Mouse (Mus musculus): ENCODE measurements around the gene Foxp4. TPM values are rescaled to one million over a fixed set of nuclear protein-coding genes. Genes with fewer than 3 reads are reported as not detected.

Foxp4 gene
- total and polyA plus RNA-seq, 3 experiments, result 3.3 to 41.7 (median 9.9) TPM

DNA sequence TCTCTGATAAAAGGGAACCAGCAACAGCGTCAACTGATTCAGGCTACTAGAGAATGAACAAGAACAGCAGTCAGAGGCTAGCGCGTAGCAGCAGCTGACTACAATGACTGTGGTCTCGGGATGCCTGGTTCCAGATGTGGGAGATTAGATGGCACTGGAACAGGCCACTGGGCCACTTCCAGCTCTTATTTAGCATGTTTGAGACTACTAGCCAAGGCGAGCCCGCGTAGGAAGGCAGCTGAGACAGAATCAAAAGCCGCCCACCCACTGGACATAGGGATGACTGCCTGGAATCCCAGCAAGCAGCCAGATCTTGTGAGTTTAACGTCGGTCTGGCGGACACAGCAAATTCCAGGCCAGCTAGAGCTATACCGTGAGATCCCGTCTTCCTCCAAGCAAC, 43.1 kb downstream of the Foxp4 start:
- peaks cover 43 to 94% of the 10 kb centered on the region in 2 experiments for H3K36me3 ChIP-seq (replicated peaks in 1 of 2; ENCODE audit: control insufficient read depth in 1 of 2, insufficient read depth in 1 of 2, low read length in 1 of 2)

GRCm38 (mm10) chr17:47879207-47879606, 45.2 kb downstream of the Foxp4 start:
- Histone ChIP-seq H3K36me3 (replicated peaks in 1 of 2; ENCODE audit: control insufficient read depth in 1 of 2, insufficient read depth in 1 of 2, low read length in 1 of 2) (peaks cover 59 to 97% of the 10 kb centered on the region in 2 experiments), H3K79me2 (replicated peaks; ENCODE audit: control insufficient read depth, extremely low read depth, insufficient read depth, poor library complexity, severe bottlenecking) (no peaks in the 10 kb centered on the region), H3K4me1 (ENCODE audit: control insufficient read depth in 1 of 2, insufficient read depth in 2 of 2) (peaks cover 0 to 68% of the 10 kb centered on the region in 2 experiments; a peak in 2 of 4 replicates), H3K4me2 (ENCODE audit: insufficient read depth, low read depth, poor library complexity, severe bottlenecking) (no peak overlapping the region), H3K27me3 (replicated peaks) (no peaks in the 10 kb centered on the region), H3K9ac (ENCODE audit: insufficient read depth, low read depth) (no peak overlapping the region), H3K27ac (ENCODE audit: insufficient read depth, low read depth) (no peak overlapping the region), H3K9me3 (replicated peaks; ENCODE audit: low read length) (no peaks in the 10 kb centered on the region), H3K4me3 (replicated peaks in 1 of 3; ENCODE audit: low read depth in 2 of 3, low read length in 2 of 3, poor library complexity in 1 of 3) (no peak overlapping the region)
- no peak for TF ChIP-seq NRF1 (IDR thresholded peaks at IDR 0.05; ENCODE audit: low read depth, low read length)
- DNase-seq (ENCODE audit: extremely low read depth), result no peak
- in situ Hi-C loops (cut with MboI; ENCODE audit: low pct_ligation_motif_present, low pct_unique_long_range_greater_than_20kb, low sequenced_read_pairs) (no loop called here), dilution Hi-C loops (cut with MboI; ENCODE audit: extremely low pct_ligation_motif_present, extremely low pct_unique_long_range_greater_than_20kb, low sequenced_read_pairs) (no loop called here)

More for the DNA sequence above, 43.1 kb downstream of the Foxp4 start:
- Histone ChIP-seq H3K4me2 (ENCODE audit: insufficient read depth, low read depth, poor library complexity, severe bottlenecking) (no peak overlapping the region), H3K9me3 (replicated peaks; ENCODE audit: low read length) (no peaks in the 10 kb centered on the region), H3K4me3 (replicated peaks in 1 of 3; ENCODE audit: low read depth in 2 of 3, low read length in 2 of 3, poor library complexity in 1 of 3) (no peak overlapping the region), H3K4me1 (ENCODE audit: control insufficient read depth in 1 of 2, insufficient read depth in 2 of 2) (peaks cover 0 to 62% of the 10 kb centered on the region in 2 experiments; a peak in 2 of 4 replicates), H3K79me2 (replicated peaks; ENCODE audit: control insufficient read depth, extremely low read depth, insufficient read depth, poor library complexity, severe bottlenecking) (no peaks in the 10 kb centered on the region), H3K27ac (ENCODE audit: insufficient read depth, low read depth) (no peak overlapping the region), H3K9ac (ENCODE audit: insufficient read depth, low read depth) (no peak overlapping the region), H3K27me3 (replicated peaks) (no peaks in the 10 kb centered on the region)
- no peak for DNase-seq (ENCODE audit: extremely low read depth)
- in situ Hi-C loops (cut with MboI; ENCODE audit: low pct_ligation_motif_present, low pct_unique_long_range_greater_than_20kb, low sequenced_read_pairs) (no loop called here), dilution Hi-C loops (cut with MboI; ENCODE audit: extremely low pct_ligation_motif_present, extremely low pct_unique_long_range_greater_than_20kb, low sequenced_read_pairs) (no loop called here)
- TF ChIP-seq KAT2A (IDR thresholded peaks at IDR 0.05; ENCODE audit: insufficient replicate concordance, low read length), result no peak
- no peak for TF ChIP-seq SMC3 (IDR thresholded peaks at IDR 0.05; ENCODE audit: low read depth, low read length)
- no peak for TF ChIP-seq ELF1 (IDR thresholded peaks at IDR 0.05; ENCODE audit: low read depth, low read length)
- no peak for TF ChIP-seq RAD21 (IDR thresholded peaks at IDR 0.05; ENCODE audit: low read depth, low read length)
- no peak for TF ChIP-seq E2F4 (IDR thresholded peaks at IDR 0.05; ENCODE audit: insufficient replicate concordance, low read depth, low read length)
- no peak for TF ChIP-seq UBTF (IDR thresholded peaks at IDR 0.05; ENCODE audit: low read depth, low read length)

DNA sequence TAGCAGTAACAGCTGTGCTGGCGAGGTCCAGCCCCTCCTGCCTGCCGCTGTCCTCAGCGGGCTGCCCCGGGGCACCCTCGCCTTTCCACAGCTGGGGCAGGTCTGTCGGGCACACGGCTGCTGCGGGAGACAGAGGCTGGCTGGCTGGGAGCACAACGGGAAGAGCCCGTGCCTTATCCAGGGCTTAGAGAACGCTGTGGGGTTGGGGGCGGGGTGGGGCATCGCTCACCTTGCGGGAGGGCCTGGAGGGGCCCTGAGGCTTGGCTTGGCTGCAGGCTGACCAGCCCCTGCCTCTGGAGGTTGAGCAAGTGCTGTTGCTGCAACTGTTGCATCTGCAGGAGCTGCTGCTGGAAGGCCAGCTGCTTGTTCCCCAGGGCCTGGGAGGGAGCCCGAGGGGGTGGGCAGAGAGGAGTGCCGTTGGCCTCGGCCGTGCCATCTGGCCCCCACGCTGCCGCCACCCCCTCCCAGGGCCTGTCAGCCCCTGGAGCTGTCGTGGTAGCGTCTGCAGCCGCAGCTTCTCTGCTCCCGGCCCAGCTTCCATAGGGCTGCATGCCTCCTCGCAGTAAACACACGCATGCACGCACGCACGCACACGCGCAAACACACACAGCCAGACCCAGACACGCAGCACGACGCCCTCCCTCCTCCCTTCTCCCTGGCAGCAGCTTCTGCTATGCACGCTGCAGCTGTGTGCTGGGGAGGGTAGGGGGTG, 45.9 kb downstream of the Foxp4 start:
- H3K9ac ChIP-seq (ENCODE audit: insufficient read depth, low read depth), result no peak overlapping the region
- H3K79me2 ChIP-seq (replicated peaks; ENCODE audit: control insufficient read depth, extremely low read depth, insufficient read depth, poor library complexity, severe bottlenecking), result no peaks in the 10 kb centered on the region
- no peak overlapping the region for H3K4me3 ChIP-seq (replicated peaks in 1 of 3; ENCODE audit: low read depth in 2 of 3, low read length in 2 of 3, poor library complexity in 1 of 3)
- dilution Hi-C loops (cut with MboI; ENCODE audit: extremely low pct_ligation_motif_present, extremely low pct_unique_long_range_greater_than_20kb, low sequenced_read_pairs), result no loop called here
- H3K27me3 ChIP-seq (replicated peaks), result no peaks in the 10 kb centered on the region
- TF ChIP-seq JUN (IDR thresholded peaks at IDR 0.05; ENCODE audit: insufficient read depth, low read depth, low read length) (no peak), ELF1 (IDR thresholded peaks at IDR 0.05; ENCODE audit: low read depth, low read length) (no peak), NRF1 (IDR thresholded peaks at IDR 0.05; ENCODE audit: low read depth, low read length) (no peak)
- in situ Hi-C loops (cut with MboI; ENCODE audit: low pct_ligation_motif_present, low pct_unique_long_range_greater_than_20kb, low sequenced_read_pairs), result no loop called here
- H3K9me3 ChIP-seq (replicated peaks; ENCODE audit: low read length), result no peaks in the 10 kb centered on the region
- peaks cover 0 to 69% of the 10 kb centered on the region in 2 experiments; a peak in 2 of 4 replicates for H3K4me1 ChIP-seq (ENCODE audit: control insufficient read depth in 1 of 2, insufficient read depth in 2 of 2)
- no peak for DNase-seq (ENCODE audit: extremely low read depth)
- peaks cover 55 to 96% of the 10 kb centered on the region in 2 experiments for H3K36me3 ChIP-seq (replicated peaks in 1 of 2; ENCODE audit: control insufficient read depth in 1 of 2, insufficient read depth in 1 of 2, low read length in 1 of 2)
- H3K4me2 ChIP-seq (ENCODE audit: insufficient read depth, low read depth, poor library complexity, severe bottlenecking), result no peak overlapping the region
- H3K27ac ChIP-seq (ENCODE audit: insufficient read depth, low read depth), result no peak overlapping the region
